Mouse (Mus musculus) embryo, embryonic 11 days (tissue): ENCODE data around the gene Gpx2.

Source experiments
- DNase-seq: peaks from one replicate; pipeline ENCODE4 v3.0.0-alpha.2; 2015

Gpx2 gene

DNA sequence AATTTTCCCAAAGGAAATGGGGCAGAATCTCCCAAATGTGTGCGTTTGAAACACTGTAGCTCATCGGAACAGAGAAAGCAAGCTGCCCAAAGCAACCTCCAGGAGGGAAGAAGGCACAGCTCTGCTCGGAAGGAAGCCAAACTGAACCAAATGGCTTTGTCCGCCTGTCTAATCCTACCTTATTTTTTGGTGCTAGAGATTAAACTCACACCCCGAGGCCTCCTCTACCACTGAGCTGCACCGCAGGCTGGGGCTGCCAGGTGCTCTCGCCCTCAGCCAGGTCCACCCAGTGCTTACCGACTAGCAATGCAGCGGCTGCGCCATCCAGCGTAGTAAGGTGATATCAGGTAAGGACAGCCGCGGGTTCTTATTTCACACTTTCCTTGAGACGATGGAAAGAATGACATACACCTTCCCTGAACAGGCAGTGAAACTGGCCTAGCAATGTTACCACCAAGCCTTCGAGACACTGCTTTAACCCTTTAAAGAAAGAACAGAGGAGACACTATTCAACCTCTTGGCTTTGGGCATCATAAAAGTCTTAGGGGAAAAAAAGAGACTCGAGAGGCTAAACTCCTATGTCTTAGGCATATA lies 44.4 kb downstream of the Gpx2 start:
- DNase-seq, result no peak
